Mouse (Mus musculus): ENCODE results near the gene Ywhah. TPM values are rescaled to one million over a fixed set of nuclear protein-coding genes. Genes with fewer than 3 reads are reported as not detected.

The Ywhah gene
- polyA plus RNA-seq (2015; fragmentation: Illumina TruSeq; extraction: RNeasy Lipid Tissue Mini Kit (QIAGEN cat#74804); ENCODE audit: low read depth, low replicate concordance): 1,559 TPM

GRCm38 (mm10) chr5:33018561-33019425 is at the start of gene Ywhah:
TSS of gene Ywhah (plus strand) at chr5:33018816.

Other genes starting within 250 kb of the Ywhah start
- gene Pisd, start 233.2 kb upstream of the Ywhah start, polyA plus RNA-seq (2015; fragmentation: Illumina TruSeq; extraction: RNeasy Lipid Tissue Mini Kit (QIAGEN cat#74804); ENCODE audit: low read depth, low replicate concordance): 71.2 TPM
- gene Gm20671, start 191.7 kb upstream of the Ywhah start, polyA plus RNA-seq (2015; fragmentation: Illumina TruSeq; extraction: RNeasy Lipid Tissue Mini Kit (QIAGEN cat#74804); ENCODE audit: low read depth, low replicate concordance): not detected
- 14.6 TPM for gene Prr14l, start 164.6 kb upstream of the Ywhah start, polyA plus RNA-seq (2015; fragmentation: Illumina TruSeq; extraction: RNeasy Lipid Tissue Mini Kit (QIAGEN cat#74804); ENCODE audit: low read depth, low replicate concordance)
- 39.2 TPM for gene Depdc5, start 155.1 kb upstream of the Ywhah start, polyA plus RNA-seq (2015; fragmentation: Illumina TruSeq; extraction: RNeasy Lipid Tissue Mini Kit (QIAGEN cat#74804); ENCODE audit: low read depth, low replicate concordance)
- 0.16 TPM for gene Slc5a1, start 85.4 kb downstream of the Ywhah start, polyA plus RNA-seq (2015; fragmentation: Illumina TruSeq; extraction: RNeasy Lipid Tissue Mini Kit (QIAGEN cat#74804); ENCODE audit: low read depth, low replicate concordance)
- gene Spon2, start 199.6 kb downstream of the Ywhah start, polyA plus RNA-seq (2015; fragmentation: Illumina TruSeq; extraction: RNeasy Lipid Tissue Mini Kit (QIAGEN cat#74804); ENCODE audit: low read depth, low replicate concordance): 0.74 TPM